Comparison of ENCODE assay signal across 8 mouse cellular contexts in genomic region chr12:9247506-9247905, GRCm38 (mm10).
"Had no signal": no experiment of that assay in that cellular context is flagged by ENCODE, and none has a peak within 500 bp of the region (broad histone marks: within the 10 kb centered on the region; RNA-seq: fewer than 3 reads in every experiment).

No protein-coding gene starts in this region.

- DNase-seq: kidney, adult 9 months; kidney, postnatal 36 days; layer of hippocampus, adult 9-11 months; layer of hippocampus, postnatal 36 days; lung, embryonic 14.5 days; lung, postnatal 14 days; right cerebral cortex, postnatal 25 days; thymus, postnatal 4 days had no signal
